Mouse (Mus musculus): ENCODE measurements at regions not wholly inside any gene's neighbourhood (a gene's known extent, or its start where the extent isn't known, plus 50 kb on each side); places are given as distances from the start of the nearest gene placed in this dataset.
A peak's percentile ranks its signal among the peaks of the same experiment; 100 is the strongest.

- DNase-seq (ENCODE audit: low read depth, low spot score) = peak; percentile 41
These were observed 57.7 kb upstream of the Slc39a8 start for GRCm38 (mm10) chr3:135767211-135767927.

- no peak for DNase-seq (ENCODE audit: low read depth, low spot score)
These were observed 66.5 kb upstream of the Nfkb1 start for GRCm38 (mm10) chr3:135757888-135758287.

- DNase-seq (ENCODE audit: low read depth, low spot score) = peak; percentile 25
These were observed 65.5 kb upstream of the Nfkb1 start for GRCm38 (mm10) chr3:135756811-135757210.

- DNase-seq (ENCODE audit: low read depth, low spot score) = no peak
These were observed 59.4 kb upstream of the Nfkb1 start for GRCm38 (mm10) chr3:135750736-135751135.

- no peak for DNase-seq (ENCODE audit: low read depth, low spot score)
These were observed 54.1 kb upstream of the Nfkb1 start for GRCm38 (mm10) chr3:135745417-135745816.

Data from ES-CJ7 (cell line).